Mouse (Mus musculus): Measurements from ENCODE around the gene Dlg2. TPM values are rescaled to one million over a fixed set of nuclear protein-coding genes. Genes with fewer than 3 reads are reported as not detected.

Dlg2 gene
- polyA plus RNA-seq, 1 experiment = 1.7 TPM

- H3K36me3 ChIP-seq (ENCODE audit: control insufficient read depth, insufficient read depth, low read length) = no peaks in the 10 kb centered on the region
- no peak overlapping the region; the same call in 1 of the 2 replicates for H3K27ac ChIP-seq (ENCODE audit: insufficient read depth, low read length)
- H3K4me3 ChIP-seq (ENCODE audit: extremely low read depth, insufficient read depth, insufficient read length) = no peak overlapping the region
- H3K27me3 ChIP-seq (ENCODE audit: control insufficient read depth, insufficient read depth, low read length) = no peaks in the 10 kb centered on the region
- no peak for DNase-seq (ENCODE audit: low read depth in 1 of 2, low spot score in 2 of 2)
- no peaks in the 10 kb centered on the region for H3K4me1 ChIP-seq (ENCODE audit: control insufficient read depth, insufficient read depth, insufficient read length)
- TF ChIP-seq CTCF (IDR thresholded peaks at IDR 0.05; ENCODE audit: extremely low read depth, insufficient read depth, insufficient read length, insufficient replicate concordance) (no peak), POLR2A (IDR thresholded peaks at IDR 0.05; ENCODE audit: low read depth, low read length) (no peak)
- 90% methylated on average over 4 of the region's 4 CpGs for WGBS
Measured at GRCm38 (mm10) chr7:92486878-92487277, 2010.4 kb downstream of the Dlg2 start.

- WGBS = 83% methylated on average over 1 of the region's 1 CpGs
Measured at GRCm38 (mm10) chr7:92492262-92492661, 2015.8 kb downstream of the Dlg2 start.

GRCm38 (mm10) chr7:92493521-92493920, 2017.0 kb downstream of the Dlg2 start:
- Histone ChIP-seq H3K27ac (ENCODE audit: insufficient read depth, low read length) (no peak overlapping the region), H3K27me3 (ENCODE audit: control insufficient read depth, insufficient read depth, low read length) (no peaks in the 10 kb centered on the region), H3K4me1 (ENCODE audit: control insufficient read depth, insufficient read depth, insufficient read length) (no peaks in the 10 kb centered on the region), H3K36me3 (ENCODE audit: control insufficient read depth, insufficient read depth, low read length) (no peaks in the 10 kb centered on the region), H3K4me3 (ENCODE audit: extremely low read depth, insufficient read depth, insufficient read length) (no peak overlapping the region)
- TF ChIP-seq CTCF (IDR thresholded peaks at IDR 0.05; ENCODE audit: extremely low read depth, insufficient read depth, insufficient read length, insufficient replicate concordance) (no peak), POLR2A (IDR thresholded peaks at IDR 0.05; ENCODE audit: low read depth, low read length) (no peak)
- WGBS = 89% methylated on average over 2 of the region's 2 CpGs
- no peak for DNase-seq (ENCODE audit: low read depth in 1 of 2, low spot score in 2 of 2)

More at GRCm38 (mm10) chr7:92492262-92492661, 2015.8 kb downstream of the Dlg2 start:
- H3K27me3 ChIP-seq (ENCODE audit: control insufficient read depth, insufficient read depth, low read length) = no peaks in the 10 kb centered on the region
- DNase-seq (ENCODE audit: low read depth in 1 of 2, low spot score in 2 of 2) = no peak
- no peak overlapping the region for H3K4me3 ChIP-seq (ENCODE audit: extremely low read depth, insufficient read depth, insufficient read length)
- no peak overlapping the region for H3K27ac ChIP-seq (ENCODE audit: insufficient read depth, low read length)
- no peaks in the 10 kb centered on the region for H3K36me3 ChIP-seq (ENCODE audit: control insufficient read depth, insufficient read depth, low read length)
- no peak for TF ChIP-seq CTCF (IDR thresholded peaks at IDR 0.05; ENCODE audit: extremely low read depth, insufficient read depth, insufficient read length, insufficient replicate concordance)
- TF ChIP-seq POLR2A (IDR thresholded peaks at IDR 0.05; ENCODE audit: low read depth, low read length) = no peak
- no peaks in the 10 kb centered on the region for H3K4me1 ChIP-seq (ENCODE audit: control insufficient read depth, insufficient read depth, insufficient read length)

Other genes starting within 250 kb of the Dlg2 start
- gene Ccdc83, start 210.9 kb upstream of the Dlg2 start, polyA plus RNA-seq (2012; rRNA removed) = not detected in 2 replicates
- 1.2 and 1.4 TPM in 2 replicates for gene Sytl2, start 174.4 kb upstream of the Dlg2 start, polyA plus RNA-seq (2012; rRNA removed)
- not detected in 2 replicates for gene Ccdc89, start 50.1 kb upstream of the Dlg2 start, polyA plus RNA-seq (2012; rRNA removed)
- gene Crebzf, start 33.9 kb upstream of the Dlg2 start, polyA plus RNA-seq (2012; rRNA removed) = 39.4 and 59.1 TPM in 2 replicates
- gene Tmem126a, start 19.4 kb upstream of the Dlg2 start, polyA plus RNA-seq (2012; rRNA removed) = 4.2 and 5.2 TPM in 2 replicates
- 3.5 and 3.9 TPM in 2 replicates for gene Tmem126b, start 671 bp upstream of the Dlg2 start, polyA plus RNA-seq (2012; rRNA removed)